Mouse (Mus musculus): ENCODE measurements at regions not wholly inside any gene's neighbourhood (a gene's known extent, or its start where the extent isn't known, plus 50 kb on each side); places are given as distances from the start of the nearest gene placed in this dataset.

- DNase-seq, result no peak
- intact Hi-C loops (cut with DNase I; ENCODE audit: low total_unique reads), result no loop called here
Measured at GRCm38 (mm10) chr13:102174431-102174830, 406.4 kb upstream of the Pik3r1 start.

- no peak for DNase-seq
- intact Hi-C loops (cut with DNase I; ENCODE audit: low total_unique reads), result no loop called here
Measured at GRCm38 (mm10) chr13:102174896-102175295, 406.9 kb upstream of the Pik3r1 start.

GRCm38 (mm10) chr13:102175406-102175805, 407.4 kb upstream of the Pik3r1 start:
- no peak for DNase-seq
- intact Hi-C loops (cut with DNase I; ENCODE audit: low total_unique reads), result no loop called here

GRCm38 (mm10) chr13:102176456-102176855, 408.4 kb upstream of the Pik3r1 start:
- DNase-seq, result no peak
- intact Hi-C loops (cut with DNase I; ENCODE audit: low total_unique reads), result no loop called here

- no peak for DNase-seq
- intact Hi-C loops (cut with DNase I; ENCODE audit: low total_unique reads), result no loop called here
Measured at GRCm38 (mm10) chr13:102194716-102195115, 426.7 kb upstream of the Pik3r1 start.

- DNase-seq, result no peak
- intact Hi-C loops (cut with DNase I; ENCODE audit: low total_unique reads), result no loop called here
Measured at GRCm38 (mm10) chr13:102202301-102202700, 434.3 kb upstream of the Pik3r1 start.

GRCm38 (mm10) chr13:102218486-102218885, 450.5 kb upstream of the Pik3r1 start:
- no peak for DNase-seq
- intact Hi-C loops (cut with DNase I; ENCODE audit: low total_unique reads), result no loop called here

GRCm38 (mm10) chr13:102231048-102231447, 462.3 kb upstream of the Cd180 start:
- DNase-seq, result no peak

GRCm38 (mm10) chr13:102232291-102232936, 460.9 kb upstream of the Cd180 start:
- DNase-seq, result peak; percentile 27
- intact Hi-C loops (cut with DNase I; ENCODE audit: low total_unique reads), result no loop called here

More at GRCm38 (mm10) chr13:102231048-102231447, 462.3 kb upstream of the Cd180 start:
- intact Hi-C loops (cut with DNase I; ENCODE audit: low total_unique reads), result no loop called here

GRCm38 (mm10) chr13:102250884-102251283, 442.5 kb upstream of the Cd180 start:
- no peak for DNase-seq
- intact Hi-C loops (cut with DNase I; ENCODE audit: low total_unique reads), result no loop called here

GRCm38 (mm10) chr13:102251709-102252108, 441.6 kb upstream of the Cd180 start:
- no peak for DNase-seq
- intact Hi-C loops (cut with DNase I; ENCODE audit: low total_unique reads), result no loop called here

- intact Hi-C loops (cut with DNase I; ENCODE audit: low total_unique reads), result no loop called here
- DNase-seq, result no peak
Measured at GRCm38 (mm10) chr13:102255401-102256371, 437.7 kb upstream of the Cd180 start.

GRCm38 (mm10) chr13:102258207-102258606, 435.2 kb upstream of the Cd180 start:
- DNase-seq, result no peak
- intact Hi-C loops (cut with DNase I; ENCODE audit: low total_unique reads), result no loop called here

GRCm38 (mm10) chr13:102273818-102274217, 419.5 kb upstream of the Cd180 start:
- intact Hi-C loops (cut with DNase I; ENCODE audit: low total_unique reads), result no loop called here
- DNase-seq, result no peak

- no peak for DNase-seq
- intact Hi-C loops (cut with DNase I; ENCODE audit: low total_unique reads), result no loop called here
Measured at GRCm38 (mm10) chr13:102275296-102275695, 418.1 kb upstream of the Cd180 start.

- intact Hi-C loops (cut with DNase I; ENCODE audit: low total_unique reads), result no loop called here
- DNase-seq, result no peak
Measured at GRCm38 (mm10) chr13:102276885-102277284, 416.5 kb upstream of the Cd180 start.

GRCm38 (mm10) chr13:102280198-102280597, 413.2 kb upstream of the Cd180 start:
- intact Hi-C loops (cut with DNase I; ENCODE audit: low total_unique reads), result no loop called here
- DNase-seq, result no peak

- no peak for DNase-seq
- intact Hi-C loops (cut with DNase I; ENCODE audit: low total_unique reads), result no loop called here
Measured at GRCm38 (mm10) chr13:102294451-102294850, 398.9 kb upstream of the Cd180 start.

GRCm38 (mm10) chr13:102295079-102295478, 398.3 kb upstream of the Cd180 start:
- DNase-seq, result no peak
- intact Hi-C loops (cut with DNase I; ENCODE audit: low total_unique reads), result no loop called here

GRCm38 (mm10) chr13:102307983-102308382, 385.4 kb upstream of the Cd180 start:
- intact Hi-C loops (cut with DNase I; ENCODE audit: low total_unique reads), result no loop called here
- DNase-seq, result no peak

GRCm38 (mm10) chr13:102312096-102312495, 381.3 kb upstream of the Cd180 start:
- intact Hi-C loops (cut with DNase I; ENCODE audit: low total_unique reads), result no loop called here
- no peak for DNase-seq

All from gastrocnemius, postnatal 14 days (tissue).